Mouse (Mus musculus): ENCODE measurements around the gene Hoxa6. TPM values are rescaled to one million over a fixed set of nuclear protein-coding genes. Genes with fewer than 3 reads are reported as not detected.
A peak's percentile ranks its signal among the peaks of the same experiment; 100 is the strongest.

Gene Hoxa6
- polyA plus RNA-seq, 1 experiment from 2014 or later, result 13.4 TPM

DNA sequence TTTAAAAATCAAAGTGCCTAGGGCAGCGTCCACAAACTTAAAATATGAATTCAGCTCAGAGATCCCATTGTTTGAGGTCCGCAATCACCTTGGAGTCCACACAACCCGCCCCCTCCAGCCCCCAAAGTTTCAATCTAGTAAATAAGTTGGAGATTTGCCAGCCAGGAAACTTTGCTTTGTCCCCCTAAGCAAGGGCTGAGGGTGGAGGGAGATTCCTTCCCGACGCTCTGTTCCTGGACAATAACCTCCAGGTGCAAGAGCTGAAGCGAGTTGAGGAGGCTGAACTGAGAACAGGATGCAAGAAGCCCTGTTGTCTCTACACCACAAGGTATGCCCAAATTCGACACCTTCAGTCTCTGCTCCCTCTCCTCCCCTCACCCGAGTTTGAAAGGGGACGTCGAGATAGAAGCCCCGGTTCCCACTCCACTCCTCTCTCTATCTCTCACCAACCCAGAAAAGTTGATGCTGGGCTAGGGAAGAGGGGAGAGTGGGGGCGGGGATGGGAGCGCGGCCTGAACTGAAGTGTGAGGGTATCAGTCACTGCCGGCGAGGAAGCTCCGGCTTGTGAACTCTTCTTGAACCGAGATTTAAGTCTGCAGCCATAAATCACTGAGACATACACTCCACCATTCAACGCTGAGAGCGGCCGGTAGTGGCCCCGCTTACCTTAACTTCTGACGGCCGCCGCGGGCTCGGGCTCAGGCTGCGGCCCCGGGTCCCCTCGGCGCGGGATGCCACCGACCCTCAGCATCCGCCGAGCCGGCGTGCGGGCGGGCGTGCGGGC is 33.4 kb downstream of the Hoxa6 start:
- no peaks in the 10 kb centered on the region for H3K36me3 ChIP-seq
- H3K4me3 ChIP-seq, result peak overlapping the region; percentile 51
- H3K9ac ChIP-seq, result peak overlapping the region; percentile 64
- H3K4me1 ChIP-seq (replicated peaks), result peaks cover 30% of the 10 kb centered on the region
- no peak for ATAC-seq (ENCODE audit: low FRiP score, low read depth)
- H3K27me3 ChIP-seq, result peaks cover 22% of the 10 kb centered on the region
- WGBS, result 1% methylated on average over 41 of the region's 41 CpGs
- peak overlapping the region; percentile 92 for H3K27ac ChIP-seq (replicated peaks)
- H3K9me3 ChIP-seq, result no peaks in the 10 kb centered on the region
- H3K4me2 ChIP-seq, result peak overlapping the region; percentile 97

DNA sequence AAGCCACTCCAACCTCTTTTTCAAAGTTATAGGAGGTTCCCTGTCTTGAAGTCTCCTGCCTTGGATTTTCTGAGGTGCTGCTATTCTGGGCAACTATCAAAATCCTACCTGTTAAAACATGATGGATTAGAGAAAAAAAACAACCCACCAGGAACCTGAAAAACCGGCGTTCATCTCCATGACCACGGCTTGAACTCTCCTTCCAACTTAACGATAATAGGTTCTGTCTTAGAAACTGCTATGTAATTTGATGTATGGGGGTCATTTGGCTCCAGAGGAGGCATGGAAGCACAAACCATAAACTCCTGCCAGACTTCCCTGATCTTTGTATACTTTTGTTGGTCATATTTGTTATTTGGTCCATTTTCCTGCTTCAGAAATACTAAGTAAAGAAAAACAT is 34.9 kb downstream of the Hoxa6 start:
- H3K9me3 ChIP-seq, result no peaks in the 10 kb centered on the region
- peak overlapping the region; percentile 97 for H3K4me2 ChIP-seq
- H3K27ac ChIP-seq (replicated peaks), result peak overlapping the region; percentile 95
- H3K27me3 ChIP-seq, result peaks cover 12% of the 10 kb centered on the region
- ATAC-seq (ENCODE audit: low FRiP score, low read depth), result no peak
- peaks cover 37% of the 10 kb centered on the region for H3K4me1 ChIP-seq (replicated peaks)
- WGBS, result 3% methylated on average over 4 of the region's 4 CpGs
- no peaks in the 10 kb centered on the region for H3K36me3 ChIP-seq
- peak overlapping the region; percentile 51 for H3K4me3 ChIP-seq
- peak overlapping the region; percentile 46; the same call in 1 of the 2 replicates for H3K9ac ChIP-seq

DNA sequence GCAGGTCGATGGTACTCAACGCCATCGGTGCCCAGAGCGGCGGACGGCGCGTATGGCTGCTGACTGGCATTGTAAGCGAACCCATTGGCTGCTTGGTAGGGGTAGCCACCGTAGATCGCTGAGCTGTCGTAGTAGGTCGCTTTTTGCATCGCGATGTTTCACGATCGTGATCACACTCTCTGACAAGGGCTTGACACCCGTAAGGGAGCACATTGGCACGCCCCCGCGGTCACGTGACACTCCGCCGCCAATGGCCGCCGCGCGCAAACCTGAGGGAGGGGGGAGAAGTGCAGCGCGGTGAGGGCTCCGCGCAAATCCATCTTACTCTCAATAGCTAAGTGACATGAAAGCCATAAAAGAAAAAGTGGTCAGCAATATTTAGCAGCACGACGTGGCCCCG is 36.0 kb downstream of the Hoxa6 start:
- Histone ChIP-seq H3K9me3 (no peaks in the 10 kb centered on the region), H3K4me1 (replicated peaks) (peaks cover 37% of the 10 kb centered on the region), H3K36me3 (no peaks in the 10 kb centered on the region), H3K4me2 (peak overlapping the region; percentile 97), H3K9ac (peak overlapping the region; percentile 68), H3K27ac (replicated peaks) (peak overlapping the region; percentile 95), H3K27me3 (peaks cover 12% of the 10 kb centered on the region; the same call in 1 of the 2 replicates), H3K4me3 (peak overlapping the region; percentile 51)
- peak; percentile 91 for ATAC-seq (ENCODE audit: low FRiP score, low read depth)
- WGBS, result under 1% methylated on average over 35 of the region's 35 CpGs

DNA sequence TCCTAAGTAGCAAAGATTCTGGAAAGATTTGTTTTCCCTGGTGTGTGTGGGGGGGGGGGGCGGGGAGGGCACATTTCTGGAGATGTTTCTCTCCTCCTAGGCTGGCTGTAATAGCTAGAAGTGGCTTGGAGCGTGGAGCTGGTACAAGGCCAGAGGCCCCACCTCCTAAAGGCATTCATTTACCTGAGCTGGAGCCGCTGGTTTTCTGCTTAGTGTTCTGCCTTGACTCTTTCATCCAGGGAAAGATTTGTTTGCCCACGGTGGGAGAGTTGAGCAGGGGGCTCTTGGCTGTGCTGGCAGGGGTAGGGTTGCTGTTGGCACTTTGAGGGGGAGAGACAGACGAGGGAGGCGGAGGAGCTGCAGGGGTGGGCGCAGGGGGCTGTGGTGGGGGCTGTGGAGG is 36.6 kb downstream of the Hoxa6 start:
- WGBS, result 5% methylated on average over 7 of the region's 7 CpGs
- H3K9ac ChIP-seq, result peak overlapping the region; percentile 68
- H3K36me3 ChIP-seq, result no peaks in the 10 kb centered on the region
- peak overlapping the region; percentile 97 for H3K4me2 ChIP-seq
- peak overlapping the region; percentile 51 for H3K4me3 ChIP-seq
- peaks cover 12% of the 10 kb centered on the region; the same call in 1 of the 2 replicates for H3K27me3 ChIP-seq
- peaks cover 37% of the 10 kb centered on the region for H3K4me1 ChIP-seq (replicated peaks)
- peak overlapping the region; percentile 95 for H3K27ac ChIP-seq (replicated peaks)
- ATAC-seq (ENCODE audit: low FRiP score, low read depth), result no peak
- H3K9me3 ChIP-seq, result no peaks in the 10 kb centered on the region

DNA sequence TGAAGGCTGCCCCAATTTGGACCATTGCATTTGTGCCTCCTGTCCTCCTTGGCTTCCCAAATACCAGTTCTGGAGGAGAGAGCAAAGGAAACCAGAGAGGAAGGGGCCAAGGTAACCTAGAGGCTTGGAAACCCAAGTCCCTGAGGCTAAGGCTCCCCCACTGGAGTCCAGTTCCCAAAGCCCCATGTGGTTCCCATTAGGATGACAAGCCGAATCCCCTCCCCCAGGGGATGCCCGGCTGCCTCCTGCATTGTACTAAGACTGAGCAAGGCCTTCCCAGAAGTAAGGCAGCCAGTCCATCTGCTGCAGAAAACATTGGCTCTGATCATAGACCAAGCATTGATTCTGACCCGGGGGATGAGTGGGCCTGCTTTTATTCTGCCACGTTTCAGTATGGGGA is 37.2 kb downstream of the Hoxa6 start:
- Histone ChIP-seq H3K9me3 (no peaks in the 10 kb centered on the region), H3K36me3 (no peaks in the 10 kb centered on the region), H3K4me2 (peak overlapping the region; percentile 97), H3K4me3 (peak overlapping the region; percentile 51), H3K27me3 (peaks cover 12% of the 10 kb centered on the region; the same call in 1 of the 2 replicates), H3K4me1 (replicated peaks) (peaks cover 37% of the 10 kb centered on the region), H3K27ac (replicated peaks) (peak overlapping the region; percentile 95), H3K9ac (peak overlapping the region; percentile 68)
- 7% methylated on average over 4 of the region's 4 CpGs for WGBS
- no peak for ATAC-seq (ENCODE audit: low FRiP score, low read depth)

DNA sequence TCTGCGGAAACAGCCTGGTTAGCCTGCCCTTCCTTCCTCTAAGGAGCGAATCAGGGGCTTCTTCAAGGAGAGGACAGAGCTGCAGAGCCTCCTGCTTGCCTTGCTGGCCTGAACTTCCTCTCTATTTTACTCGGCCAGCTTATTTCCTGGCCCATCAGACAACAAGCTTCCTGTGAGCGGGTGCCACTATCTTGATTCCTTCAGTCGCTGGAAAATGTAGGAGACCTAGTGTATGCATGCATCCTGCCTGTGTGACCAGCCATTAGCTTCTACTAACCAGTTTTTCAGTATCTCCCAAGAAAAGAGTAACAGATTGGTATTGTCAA is 37.7 kb downstream of the Hoxa6 start:
- no peak for ATAC-seq (ENCODE audit: low FRiP score, low read depth)
- 7% methylated on average over 5 of the region's 5 CpGs for WGBS
- Histone ChIP-seq H3K9ac (peak overlapping the region; percentile 68), H3K27me3 (peaks cover 12% of the 10 kb centered on the region; the same call in 1 of the 2 replicates), H3K36me3 (no peaks in the 10 kb centered on the region), H3K4me2 (peak overlapping the region; percentile 97), H3K27ac (replicated peaks) (peak overlapping the region; percentile 95), H3K4me1 (replicated peaks) (peaks cover 37% of the 10 kb centered on the region), H3K4me3 (peak overlapping the region; percentile 51), H3K9me3 (no peaks in the 10 kb centered on the region)

DNA sequence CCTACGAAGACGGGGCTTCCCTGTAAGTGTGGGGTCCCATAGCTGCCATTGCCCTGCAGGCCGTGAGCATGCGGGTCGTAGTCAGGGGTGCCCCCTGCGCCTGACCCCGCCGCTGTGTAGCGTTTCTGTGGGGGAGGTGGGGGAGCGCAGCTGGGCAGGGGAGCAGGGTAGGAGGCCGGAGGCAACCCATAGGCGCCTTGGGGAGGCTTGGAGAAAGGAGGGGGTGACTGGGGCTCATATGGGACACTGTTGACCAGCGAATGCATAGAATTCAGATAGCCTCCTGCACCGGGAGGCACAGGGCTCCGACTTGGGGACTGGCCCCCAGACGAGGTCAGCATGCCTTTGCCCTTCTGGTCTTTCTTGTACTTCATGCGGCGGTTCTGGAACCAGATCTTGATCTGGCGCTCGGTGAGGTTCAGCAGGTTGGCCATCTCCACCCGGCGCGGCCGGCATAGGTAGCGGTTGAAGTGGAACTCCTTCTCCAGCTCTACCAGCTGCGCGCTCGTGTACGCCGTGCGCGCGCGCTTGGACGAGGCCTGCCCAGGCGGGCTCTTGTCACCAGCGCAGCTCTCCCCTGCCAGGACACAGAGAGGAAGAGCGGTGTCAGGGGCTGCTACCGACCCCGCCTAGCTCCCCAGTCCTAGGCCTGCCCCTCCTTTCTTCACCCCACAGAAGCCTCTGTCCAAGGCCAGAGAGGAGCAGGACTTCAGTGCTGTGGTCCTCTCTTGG is 38.2 kb downstream of the Hoxa6 start:
- peak overlapping the region; percentile 51 for H3K4me3 ChIP-seq
- H3K4me1 ChIP-seq (replicated peaks), result peaks cover 37% of the 10 kb centered on the region
- no peaks in the 10 kb centered on the region for H3K36me3 ChIP-seq
- H3K9me3 ChIP-seq, result no peaks in the 10 kb centered on the region
- peak overlapping the region; percentile 95 for H3K27ac ChIP-seq (replicated peaks)
- WGBS, result under 1% methylated on average over 40 of the region's 40 CpGs
- 0 out of 2 replicates have a peak, but pooled peaks have one; percentile 2 for ATAC-seq (ENCODE audit: low FRiP score, low read depth)
- H3K4me2 ChIP-seq, result peak overlapping the region; percentile 97
- peaks cover 12% of the 10 kb centered on the region; the same call in 1 of the 2 replicates for H3K27me3 ChIP-seq
- H3K9ac ChIP-seq, result peak overlapping the region; percentile 68

DNA sequence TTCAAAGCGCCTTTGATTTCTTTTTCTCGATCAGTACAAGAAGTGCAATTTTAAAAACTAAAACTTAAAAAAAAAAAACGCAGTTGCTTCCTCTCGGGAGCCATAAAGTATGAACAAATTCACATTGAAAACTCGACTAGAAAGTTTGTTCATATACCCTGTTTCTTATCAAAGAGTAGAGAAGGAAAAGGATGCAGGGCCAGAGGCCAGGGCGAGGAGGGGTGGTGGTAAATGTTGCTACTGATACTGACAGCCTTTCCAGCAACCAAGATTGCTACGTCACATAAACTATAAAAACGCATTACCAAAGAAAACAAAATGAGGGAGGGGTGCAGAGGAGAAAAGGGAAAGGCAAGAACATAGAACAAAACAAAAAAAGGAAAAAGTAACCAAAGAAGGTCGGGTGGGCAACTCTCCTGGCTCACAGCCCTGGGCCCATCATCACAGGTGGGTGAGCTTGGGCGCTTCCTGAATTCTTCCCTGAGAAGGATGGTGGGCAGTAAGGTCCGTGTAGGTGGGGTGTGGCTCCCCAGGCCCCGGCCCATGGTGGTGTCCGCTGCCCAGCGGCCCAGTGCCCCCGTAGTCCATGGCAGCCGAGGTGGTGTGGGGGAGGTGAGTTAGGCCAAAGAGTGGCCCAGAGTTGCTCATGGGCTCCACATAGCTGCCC is 38.9 kb downstream of the Hoxa6 start:
- Histone ChIP-seq H3K4me2 (peak overlapping the region; percentile 97), H3K9ac (peak overlapping the region; percentile 68)

DNA sequence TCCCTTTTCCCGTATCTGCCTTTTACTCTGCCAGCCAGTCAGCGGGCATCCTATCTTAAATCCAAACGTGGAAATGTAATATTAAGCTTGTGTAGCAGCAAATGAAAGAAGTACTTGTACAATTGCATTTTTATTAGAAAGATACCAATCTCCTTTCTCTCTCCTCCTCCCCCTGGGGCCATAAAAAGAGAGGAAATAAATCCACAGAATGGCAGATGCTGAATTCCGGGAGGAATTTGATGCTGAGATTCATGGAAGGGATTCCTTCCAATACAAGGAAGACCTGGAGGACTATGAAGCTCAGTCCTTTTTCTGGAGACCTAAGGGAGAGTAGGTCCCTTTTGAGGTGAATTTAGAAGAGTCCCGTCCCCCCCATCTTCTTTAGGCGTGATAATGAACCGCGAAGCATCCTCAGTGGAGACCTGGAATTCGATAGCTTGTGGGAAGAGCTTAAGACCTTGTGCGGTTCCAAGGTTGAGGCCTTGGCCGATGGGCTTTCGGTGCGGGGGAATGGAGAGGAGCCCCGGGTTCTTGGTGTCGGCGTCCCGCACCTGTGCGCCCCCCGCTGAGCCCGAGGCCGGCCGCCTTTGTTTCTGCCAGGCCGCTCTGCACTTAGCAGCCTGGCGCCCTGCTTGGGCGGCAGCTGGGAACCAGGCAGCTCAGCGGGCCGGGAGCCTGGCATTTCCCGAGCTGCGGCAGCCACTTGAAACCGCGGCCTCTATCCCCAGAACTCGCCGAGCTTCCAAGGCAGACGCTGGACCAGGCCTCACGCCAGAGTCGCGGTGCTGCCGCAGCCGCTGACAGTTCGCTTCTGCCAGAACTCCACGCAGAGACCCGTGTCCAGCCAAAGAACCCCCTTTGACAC is 40.1 kb downstream of the Hoxa6 start:
- H3K4me2 ChIP-seq, result peak overlapping the region; percentile 97

More for the DNA sequence above, 38.9 kb downstream of the Hoxa6 start:
- Histone ChIP-seq H3K9me3 (no peaks in the 10 kb centered on the region), H3K27me3 (peaks cover 12% of the 10 kb centered on the region; the same call in 1 of the 2 replicates), H3K27ac (replicated peaks) (peak overlapping the region; percentile 95), H3K4me3 (peak overlapping the region; percentile 51), H3K36me3 (no peaks in the 10 kb centered on the region), H3K4me1 (replicated peaks) (peaks cover 37% of the 10 kb centered on the region)
- no peak for ATAC-seq (ENCODE audit: low FRiP score, low read depth)
- 7% methylated on average over 16 of the region's 16 CpGs for WGBS

DNA sequence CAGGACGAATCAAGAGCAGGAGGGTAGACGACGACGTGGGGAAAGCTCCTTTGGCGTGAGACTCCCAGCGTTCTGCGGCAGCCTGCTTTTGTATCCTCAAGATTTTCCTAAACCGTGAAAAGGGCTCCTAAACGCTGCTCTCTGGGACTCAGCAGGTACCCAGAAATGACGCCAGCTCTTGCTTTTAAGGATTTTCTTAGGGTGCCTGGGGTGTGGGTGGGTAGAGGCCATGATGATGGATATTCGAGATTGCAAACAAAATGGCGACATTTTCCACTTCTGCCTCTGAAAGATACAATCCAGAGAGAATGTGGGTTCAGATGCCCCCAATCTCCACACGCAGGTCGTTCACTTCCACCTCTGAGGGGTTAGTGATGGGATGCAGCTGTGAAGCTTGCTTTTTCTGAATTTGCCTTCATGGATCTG is 40.8 kb downstream of the Hoxa6 start:
- H3K27me3 ChIP-seq, result peaks cover 14% of the 10 kb centered on the region; the same call in 1 of the 2 replicates
- peaks cover 31% of the 10 kb centered on the region for H3K4me1 ChIP-seq (replicated peaks)
- H3K9ac ChIP-seq, result peak overlapping the region; percentile 68
- H3K4me3 ChIP-seq, result peak overlapping the region; percentile 87
- H3K27ac ChIP-seq (replicated peaks), result peak overlapping the region; percentile 95
- ATAC-seq (ENCODE audit: low FRiP score, low read depth), result no peak
- H3K9me3 ChIP-seq, result no peaks in the 10 kb centered on the region
- peak overlapping the region; percentile 97 for H3K4me2 ChIP-seq
- 2% methylated on average over 14 of the region's 14 CpGs for WGBS
- no peaks in the 10 kb centered on the region for H3K36me3 ChIP-seq

More for the DNA sequence above, 40.1 kb downstream of the Hoxa6 start:
- Histone ChIP-seq H3K27me3 (peaks cover 12% of the 10 kb centered on the region; the same call in 1 of the 2 replicates), H3K36me3 (no peaks in the 10 kb centered on the region), H3K27ac (replicated peaks) (peak overlapping the region; percentile 95), H3K9ac (peak overlapping the region; percentile 68), H3K4me3 (peak overlapping the region; percentile 87), H3K9me3 (no peaks in the 10 kb centered on the region), H3K4me1 (replicated peaks) (peaks cover 34% of the 10 kb centered on the region)
- ATAC-seq (ENCODE audit: low FRiP score, low read depth), result no peak
- WGBS, result 2% methylated on average over 42 of the region's 42 CpGs

DNA sequence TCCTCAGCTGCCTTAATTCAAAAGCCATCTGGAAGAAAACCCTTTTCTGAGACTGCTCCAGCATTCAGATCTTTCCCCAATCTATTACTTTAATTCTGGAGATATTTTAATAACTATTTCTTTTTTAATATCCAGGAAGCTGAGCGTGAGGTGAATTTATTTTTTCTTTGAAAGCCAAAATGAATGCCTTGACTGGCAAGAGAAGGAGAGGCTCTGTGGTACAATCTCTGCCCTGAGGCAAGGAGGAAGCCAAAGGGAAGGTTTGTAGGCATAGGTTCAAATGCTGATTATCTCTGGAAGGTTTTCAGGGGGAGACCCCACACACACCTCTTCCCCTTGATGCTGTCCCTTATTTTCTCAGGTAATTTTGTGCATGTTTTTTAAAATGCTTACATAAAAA is 41.3 kb downstream of the Hoxa6 start:
- Histone ChIP-seq H3K27me3 (peaks cover 11% of the 10 kb centered on the region; the same call in 1 of the 2 replicates), H3K4me1 (replicated peaks) (peaks cover 26% of the 10 kb centered on the region), H3K9me3 (no peaks in the 10 kb centered on the region), H3K36me3 (no peaks in the 10 kb centered on the region), H3K4me2 (peak overlapping the region; percentile 97), H3K27ac (replicated peaks) (peak overlapping the region; percentile 95), H3K4me3 (peak overlapping the region; percentile 87), H3K9ac (peak overlapping the region; percentile 68)
- 6% methylated on average over 1 of the region's 1 CpGs for WGBS
- ATAC-seq (ENCODE audit: low FRiP score, low read depth), result no peak

All from hindbrain, embryonic 15.5 days (tissue).